Mouse (Mus musculus) liver, embryonic 14.5 days (tissue): ENCODE measurements around the gene Olfr849. TPM values are rescaled to one million over a fixed set of nuclear protein-coding genes. Genes with fewer than 3 reads are reported as not detected.

ENCODE experiments used
- ATAC-seq: fragments of 200-750 bp; cut with Nextera tagmentation; 2 replicates; pipeline ENCODE4 v1.8.0; 2017; ENCODE audit warnings: moderate number of reproducible peaks, mild to moderate bottlenecking, moderate library complexity; ENCODE audit not compliant: insufficient read depth
- DNase-seq, 3 experiments: peaks; one replicate each; pipeline ENCODE4 v3.0.0-alpha.2; 2012 to 2013; ENCODE audit warnings: low read depth in 3 of 3, low spot score in 3 of 3
- H3K27ac ChIP-seq: fragments of 300-500 bp; sonication (generic); 2 replicates; pipeline ENCODE4 v1.5.1; 2014; ENCODE audit warnings: moderate library complexity, mild to moderate bottlenecking, control low read depth, inconsistent platforms
- H3K27me3 ChIP-seq: fragments of 300-500 bp; sonication (generic); 2 replicates; pipeline ENCODE4 v1.6.1; 2014; ENCODE audit warnings: mild to moderate bottlenecking, low read length, moderate library complexity; ENCODE audit not compliant: control insufficient read depth, insufficient read depth
- H3K36me3 ChIP-seq: fragments of 300-500 bp; sonication (generic); replicated peaks from 2 replicates; pipeline ENCODE4 v1.6.1; 2014; ENCODE audit warnings: low read depth; ENCODE audit not compliant: control insufficient read depth, insufficient read depth
- H3K4me1 ChIP-seq, 2 experiments: fragments of 200-500 bp in 1 of 2; fragments of 300-500 bp in 1 of 2; sonication (generic) in 1 of 2; replicated peaks; 2 replicates each; pipeline ENCODE4 v1.6.1; 2012 to 2014; ENCODE audit warnings: antibody characterized with exemption in 1 of 2, inconsistent platforms in 1 of 2, low read length in 1 of 2; ENCODE audit not compliant: control insufficient read depth in 2 of 2, insufficient read depth in 2 of 2
- H3K4me2 ChIP-seq: fragments of 300-500 bp; sonication (generic); 2 replicates; pipeline ENCODE4 v1.6.1; 2014; ENCODE audit warnings: low read depth, mild to moderate bottlenecking, control low read depth, moderate library complexity
- H3K4me3 ChIP-seq, 2 experiments: fragments of 200-500 bp in 1 of 2; fragments of 300-500 bp in 1 of 2; sonication (generic) in 1 of 2; 2 replicates each; pipeline ENCODE4 v1.5.1; 2012 to 2014; ENCODE audit warnings: low read depth in 2 of 2, low read length in 2 of 2, mild to moderate bottlenecking in 2 of 2, control low read depth in 1 of 2, inconsistent platforms in 1 of 2, moderate library complexity in 1 of 2; ENCODE audit not compliant: insufficient read depth in 1 of 2
- H3K9ac ChIP-seq: fragments of 300-500 bp; sonication (generic); replicated peaks from 2 replicates; pipeline ENCODE4 v1.6.1; 2014; ENCODE audit warnings: mild to moderate bottlenecking, control low read depth, moderate library complexity
- H3K9me3 ChIP-seq: fragments of 300-500 bp; sonication (generic); 2 replicates; pipeline ENCODE4 v1.6.1; 2016; ENCODE audit warnings: low read length, mixed read lengths; ENCODE audit not compliant: control insufficient read depth
- CTCF ChIP-seq: IDR thresholded peaks from 2 replicates; pipeline ENCODE4 v1.5.1; 2016; ENCODE audit warnings: antibody characterized with exemption, low read depth, control low read depth
- EP300 ChIP-seq: IDR thresholded peaks from 2 replicates; pipeline ENCODE4 v1.6.1; 2016; ENCODE audit warnings: antibody characterized with exemption, low read depth
- WGBS: fragments of 180-500 bp; shearing (Covaris S2); extraction: QIAGEN DNeasy Blood & Tissue Kit; methylation state at CpG from one replicate; pipeline ENCODE4 v1.1.7; 2014; ENCODE audit not compliant: insufficient replicate concordance; 5-methylcytosine and 5-hydroxymethylcytosine counted together
- polyA plus RNA-seq, 2 experiments: library from polyadenylated mRNA; depleted of rRNA in 1 of 2; stranded (reverse) in 1 of 2; unstranded in 1 of 2; fragments of >200 nt; fragmentation: Nextera tagmentation in 1 of 2; extraction: Ambion mirVana in 1 of 2; gene quantifications; 2 replicates each; pipeline versions ENCODE4 v1.2.1 to v1.2.3; 2012 to 2014

The Olfr849 gene
- polyA plus RNA-seq (2012; rRNA removed) (not detected in 2 replicates), polyA plus RNA-seq (2014; fragmentation: Nextera tagmentation; extraction: Ambion mirVana) (not detected in 2 replicates)

DNA sequence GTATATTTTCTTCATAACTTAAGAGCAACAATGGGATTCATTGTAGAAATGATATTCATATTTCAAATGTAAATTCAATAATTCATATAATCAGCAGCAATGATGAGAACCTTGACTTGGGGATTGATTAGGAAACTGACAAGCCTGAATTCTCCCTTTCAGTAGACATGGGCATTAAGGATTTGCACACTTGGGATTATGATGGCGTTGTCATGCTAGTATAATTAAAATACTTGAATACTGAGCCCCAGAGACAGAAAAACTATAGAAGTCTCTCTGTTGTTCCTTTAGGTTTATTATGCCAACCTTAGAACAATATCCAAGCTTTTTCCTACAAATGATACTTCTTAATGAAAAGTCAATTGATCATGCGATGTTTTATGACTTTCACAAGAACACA is at the start of gene Olfr849:
Olfr849 (plus strand) TSS at position 301 of the 400 bp plus-strand sequence.
- DNase-seq (no peak), ATAC-seq (no peak)
- H3K4me1 ChIP-seq, result no peaks in the 10 kb centered on the region
- TF ChIP-seq EP300 (no peak), CTCF (no peak)
- WGBS, result 53% methylated on average over 2 of the region's 2 CpGs
- H3K9me3 ChIP-seq, result no peaks in the 10 kb centered on the region
- H3K27me3 ChIP-seq, result no peaks in the 10 kb centered on the region
- H3K4me3 ChIP-seq, result no peak within 1 kb of the TSS
- no peak within 1 kb of the TSS for H3K9ac ChIP-seq
- H3K27ac ChIP-seq, result no peak within 1 kb of the TSS
- H3K36me3 ChIP-seq, result no peaks in the 10 kb centered on the region
- H3K4me2 ChIP-seq, result no peak within 1 kb of the TSS

DNA sequence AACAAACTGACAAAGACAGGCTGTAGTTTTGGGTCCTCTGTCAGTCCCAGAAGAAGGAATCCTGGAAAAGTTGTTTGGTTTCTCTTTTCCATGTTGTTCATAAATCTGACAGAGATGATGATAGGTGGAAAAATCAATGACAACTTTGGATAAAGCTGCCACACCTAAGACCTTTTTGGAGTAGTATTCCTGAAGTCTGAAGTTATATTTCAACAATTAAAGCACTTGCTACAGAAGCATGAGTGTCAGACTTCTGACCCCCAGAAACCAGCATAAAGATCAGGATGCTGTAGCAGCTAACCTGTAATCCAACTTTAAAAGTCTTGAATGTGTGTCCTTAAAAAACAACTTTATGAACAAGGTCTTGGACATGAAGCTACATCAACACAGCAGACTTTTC is 38.1 kb downstream of the Olfr849 start, which contains the start of gene Olfr850:
Olfr850 (minus strand) TSS at position 101 of the 400 bp plus-strand sequence.
- no peak within 1 kb of the TSS for H3K9ac ChIP-seq
- H3K27ac ChIP-seq, result no peak within 1 kb of the TSS
- no peak for DNase-seq
- no peak within 1 kb of the TSS for H3K4me2 ChIP-seq
- no peak within 1 kb of the TSS for H3K4me3 ChIP-seq
- no peak for TF ChIP-seq EP300
- no peak for TF ChIP-seq CTCF
- H3K36me3 ChIP-seq, result no peaks in the 10 kb centered on the region
- ATAC-seq, result no peak
- no peaks in the 10 kb centered on the region for H3K4me1 ChIP-seq
- no peaks in the 10 kb centered on the region for H3K27me3 ChIP-seq
- H3K9me3 ChIP-seq, result no peaks in the 10 kb centered on the region

DNA sequence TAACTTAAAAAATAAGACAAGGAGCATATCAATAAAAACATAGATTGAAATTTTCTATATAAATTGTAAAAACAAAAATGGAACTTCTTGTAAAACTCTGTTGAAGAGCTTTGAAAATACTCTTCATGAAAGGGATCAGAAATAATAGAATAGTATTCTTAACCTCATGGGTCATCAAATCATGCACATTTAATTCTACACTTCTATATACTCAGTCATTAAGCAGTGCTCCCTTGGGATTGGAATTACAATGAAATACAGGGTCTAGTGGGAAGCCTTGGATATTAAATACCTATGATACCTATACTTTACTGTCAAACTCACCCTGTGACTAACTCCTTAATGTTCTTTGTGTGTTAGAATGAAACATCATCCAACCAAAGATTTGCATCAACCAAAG is 52.9 kb downstream of the Olfr849 start, which contains the start of gene Olfr851:
Olfr851 (plus strand) TSS at position 301 of the 400 bp plus-strand sequence.
- ATAC-seq (no peak), DNase-seq (no peak)
- Histone ChIP-seq H3K4me1 (no peaks in the 10 kb centered on the region), H3K9me3 (no peaks in the 10 kb centered on the region), H3K27ac (no peak within 1 kb of the TSS), H3K36me3 (no peaks in the 10 kb centered on the region), H3K27me3 (no peaks in the 10 kb centered on the region), H3K4me2 (no peak within 1 kb of the TSS), H3K4me3 (no peak within 1 kb of the TSS), H3K9ac (no peak within 1 kb of the TSS)
- TF ChIP-seq CTCF, result no peak
- TF ChIP-seq EP300, result no peak

Other genes starting within 250 kb of the Olfr849 start
- gene Olfr843, start 188.3 kb upstream of the Olfr849 start, polyA plus RNA-seq (2012; rRNA removed), result not detected in 2 replicates
- gene Olfr843, start 188.3 kb upstream of the Olfr849 start, polyA plus RNA-seq (2014; fragmentation: Nextera tagmentation; extraction: Ambion mirVana), result not detected in 2 replicates
- not detected in 2 replicates for gene Olfr844, start 123.9 kb upstream of the Olfr849 start, polyA plus RNA-seq (2012; rRNA removed)
- gene Olfr844, start 123.9 kb upstream of the Olfr849 start, polyA plus RNA-seq (2014; fragmentation: Nextera tagmentation; extraction: Ambion mirVana), result not detected in 2 replicates
- gene Olfr845, start 103.8 kb upstream of the Olfr849 start, polyA plus RNA-seq (2012; rRNA removed), result not detected in 2 replicates
- gene Olfr845, start 103.8 kb upstream of the Olfr849 start, polyA plus RNA-seq (2014; fragmentation: Nextera tagmentation; extraction: Ambion mirVana), result not detected in 2 replicates
- gene Olfr846, start 76.3 kb upstream of the Olfr849 start, polyA plus RNA-seq (2012; rRNA removed), result not detected in 2 replicates
- gene Olfr846, start 76.3 kb upstream of the Olfr849 start, polyA plus RNA-seq (2014; fragmentation: Nextera tagmentation; extraction: Ambion mirVana), result not detected in 2 replicates
- not detected in 2 replicates for gene Olfr847, start 61.6 kb upstream of the Olfr849 start, polyA plus RNA-seq (2012; rRNA removed)
- gene Olfr847, start 61.6 kb upstream of the Olfr849 start, polyA plus RNA-seq (2014; fragmentation: Nextera tagmentation; extraction: Ambion mirVana), result not detected in 2 replicates
- gene Olfr850, start 38.0 kb downstream of the Olfr849 start, polyA plus RNA-seq (2012; rRNA removed), result not detected in 2 replicates
- gene Olfr850, start 38.0 kb downstream of the Olfr849 start, polyA plus RNA-seq (2014; fragmentation: Nextera tagmentation; extraction: Ambion mirVana), result not detected in 2 replicates
- gene Olfr851, start 53.0 kb downstream of the Olfr849 start, polyA plus RNA-seq (2012; rRNA removed), result not detected in 2 replicates
- not detected in 2 replicates for gene Olfr851, start 53.0 kb downstream of the Olfr849 start, polyA plus RNA-seq (2014; fragmentation: Nextera tagmentation; extraction: Ambion mirVana)
- gene Olfr853, start 100.8 kb downstream of the Olfr849 start, polyA plus RNA-seq (2012; rRNA removed), result not detected in 2 replicates
- not detected in 2 replicates for gene Olfr853, start 100.8 kb downstream of the Olfr849 start, polyA plus RNA-seq (2014; fragmentation: Nextera tagmentation; extraction: Ambion mirVana)
- gene Olfr854, start 127.1 kb downstream of the Olfr849 start, polyA plus RNA-seq (2012; rRNA removed), result not detected in 2 replicates
- not detected in 2 replicates for gene Olfr854, start 127.1 kb downstream of the Olfr849 start, polyA plus RNA-seq (2014; fragmentation: Nextera tagmentation; extraction: Ambion mirVana)
- gene Olfr855, start 142.4 kb downstream of the Olfr849 start, polyA plus RNA-seq (2012; rRNA removed), result not detected in 2 replicates
- gene Olfr855, start 142.4 kb downstream of the Olfr849 start, polyA plus RNA-seq (2014; fragmentation: Nextera tagmentation; extraction: Ambion mirVana), result not detected in 2 replicates
- gene Zfp317, start 181.8 kb downstream of the Olfr849 start, polyA plus RNA-seq (2012; rRNA removed), result 2.8 and 3.9 TPM in 2 replicates
- gene Zfp317, start 181.8 kb downstream of the Olfr849 start, polyA plus RNA-seq (2014; fragmentation: Nextera tagmentation; extraction: Ambion mirVana), result 5.6 and 7.5 TPM in 2 replicates